Mouse (Mus musculus) midbrain, embryonic 16.5 days (tissue): ENCODE data around the gene Abcb10. TPM values are rescaled to one million over a fixed set of nuclear protein-coding genes. Genes with fewer than 3 reads are reported as not detected.

ENCODE experiments used
- ATAC-seq: fragments of 200-750 bp; cut with Nextera tagmentation; 2 replicates; pipeline ENCODE4 v1.8.0; 2017; ENCODE audit warnings: moderate TSS enrichment
- H3K27ac ChIP-seq: fragments of 300-500 bp; sonication (generic); 2 replicates; pipeline ENCODE4 v1.5.1; 2014; ENCODE audit warnings: mild to moderate bottlenecking, low read length, mixed read lengths
- H3K27me3 ChIP-seq: fragments of 300-500 bp; sonication (generic); 2 replicates; pipeline ENCODE4 v1.6.1; 2014; ENCODE audit warnings: low read depth, low read length, mixed read lengths; ENCODE audit not compliant: control insufficient read depth, insufficient read depth
- H3K36me3 ChIP-seq: fragments of 300-500 bp; sonication (generic); 2 replicates; pipeline ENCODE4 v1.6.1; 2014; ENCODE audit warnings: mild to moderate bottlenecking, low read length, moderate library complexity, mixed read lengths; ENCODE audit not compliant: control insufficient read depth, insufficient read depth
- H3K4me1 ChIP-seq: fragments of 300-500 bp; sonication (generic); 2 replicates; pipeline ENCODE4 v1.6.1; 2014; ENCODE audit warnings: mild to moderate bottlenecking, low read length, mixed read lengths; ENCODE audit not compliant: control insufficient read depth, insufficient read depth
- H3K4me2 ChIP-seq: fragments of 300-500 bp; sonication (generic); 2 replicates; pipeline ENCODE4 v1.6.1; 2014; ENCODE audit warnings: mild to moderate bottlenecking, low read length, mixed read lengths
- H3K4me3 ChIP-seq: fragments of 300-500 bp; sonication (generic); 2 replicates; pipeline ENCODE4 v1.5.1; 2014; ENCODE audit warnings: low read depth, mild to moderate bottlenecking, low read length, moderate library complexity, mixed read lengths
- H3K9ac ChIP-seq: fragments of 300-500 bp; sonication (generic); 2 replicates; pipeline ENCODE4 v1.6.1; 2014; ENCODE audit warnings: low read depth, low read length, mixed read lengths
- H3K9me3 ChIP-seq: fragments of 300-500 bp; sonication (generic); replicated peaks from 2 replicates; pipeline ENCODE4 v1.6.1; 2014; ENCODE audit warnings: mild to moderate bottlenecking, low read length, mixed read lengths; ENCODE audit not compliant: control insufficient read depth, poor library complexity, severe bottlenecking
- WGBS: fragments of 180-500 bp; shearing (Covaris S2); extraction: QIAGEN DNeasy Blood & Tissue Kit; methylation state at CpG from one replicate; pipeline ENCODE4 v1.1.7; 2014; 5-methylcytosine and 5-hydroxymethylcytosine counted together
- polyA plus RNA-seq: library from polyadenylated mRNA; unstranded; fragments of >200 nt; fragmentation: Nextera tagmentation; extraction: Ambion mirVana; gene quantifications from 2 replicates; pipeline ENCODE4 v1.2.1, GENCODE M21; 2015

Abcb10 gene
- polyA plus RNA-seq, 1 experiment from 2014 or later = 14.8 TPM

GRCm38 (mm10) chr8:124011989-124012586 lies 29.2 kb upstream of the Abcb10 start:
- no peak for ATAC-seq
- Histone ChIP-seq H3K4me2 (no peak overlapping the region), H3K4me3 (no peak overlapping the region), H3K36me3 (peaks cover 15% of the 10 kb centered on the region; the same call in 1 of the 2 replicates), H3K9ac (no peak overlapping the region), H3K4me1 (no peaks in the 10 kb centered on the region), H3K9me3 (no peaks in the 10 kb centered on the region), H3K27ac (no peak overlapping the region), H3K27me3 (no peaks in the 10 kb centered on the region)
- WGBS = 95% methylated on average over 3 of the region's 3 CpGs

GRCm38 (mm10) chr8:124011580-124011979 lies 28.7 kb upstream of the Abcb10 start:
- Histone ChIP-seq H3K9ac (no peak overlapping the region), H3K27me3 (no peaks in the 10 kb centered on the region), H3K4me2 (no peak overlapping the region), H3K36me3 (peaks cover 18% of the 10 kb centered on the region), H3K27ac (no peak overlapping the region), H3K4me3 (no peak overlapping the region), H3K4me1 (no peaks in the 10 kb centered on the region), H3K9me3 (no peaks in the 10 kb centered on the region)
- WGBS = 91% methylated on average over 3 of the region's 3 CpGs
- ATAC-seq = no peak

GRCm38 (mm10) chr8:124007829-124008228 lies 24.9 kb upstream of the Abcb10 start:
- peaks cover 34% of the 10 kb centered on the region for H3K36me3 ChIP-seq

GRCm38 (mm10) chr8:124002546-124003108 lies 19.7 kb upstream of the Abcb10 start:
- Histone ChIP-seq H3K27me3 (no peaks in the 10 kb centered on the region), H3K4me1 (no peaks in the 10 kb centered on the region), H3K9ac (no peak overlapping the region), H3K4me2 (no peak overlapping the region), H3K36me3 (peaks cover 27% of the 10 kb centered on the region), H3K9me3 (no peaks in the 10 kb centered on the region), H3K27ac (no peak overlapping the region), H3K4me3 (no peak overlapping the region)
- 92% methylated on average over 10 of the region's 10 CpGs for WGBS
- ATAC-seq = no peak

More at GRCm38 (mm10) chr8:124007829-124008228, 24.9 kb upstream of the Abcb10 start:
- H3K27ac ChIP-seq = no peak overlapping the region
- H3K4me1 ChIP-seq = no peaks in the 10 kb centered on the region
- no peaks in the 10 kb centered on the region for H3K27me3 ChIP-seq
- WGBS = 93% methylated on average over 6 of the region's 6 CpGs
- no peak overlapping the region for H3K4me2 ChIP-seq
- no peaks in the 10 kb centered on the region for H3K9me3 ChIP-seq
- no peak for ATAC-seq
- H3K4me3 ChIP-seq = no peak overlapping the region
- no peak overlapping the region for H3K9ac ChIP-seq

GRCm38 (mm10) chr8:123999568-123999967 lies 16.6 kb upstream of the Abcb10 start:
- no peak overlapping the region for H3K4me3 ChIP-seq
- no peaks in the 10 kb centered on the region for H3K9me3 ChIP-seq
- no peaks in the 10 kb centered on the region for H3K4me1 ChIP-seq
- 96% methylated on average over 2 of the region's 2 CpGs for WGBS
- H3K4me2 ChIP-seq = no peak overlapping the region
- no peak overlapping the region for H3K27ac ChIP-seq
- peaks cover 25% of the 10 kb centered on the region for H3K36me3 ChIP-seq
- no peak overlapping the region for H3K9ac ChIP-seq
- no peak for ATAC-seq
- H3K27me3 ChIP-seq = no peaks in the 10 kb centered on the region

- peaks cover 10% of the 10 kb centered on the region for H3K36me3 ChIP-seq
- H3K9ac ChIP-seq = no peak overlapping the region
- no peak for ATAC-seq
- no peak overlapping the region for H3K27ac ChIP-seq
- H3K4me1 ChIP-seq = no peaks in the 10 kb centered on the region
- H3K9me3 ChIP-seq = no peaks in the 10 kb centered on the region
- no peaks in the 10 kb centered on the region for H3K27me3 ChIP-seq
- WGBS = 94% methylated on average over 3 of the region's 3 CpGs
- no peak overlapping the region for H3K4me3 ChIP-seq
- no peak overlapping the region for H3K4me2 ChIP-seq
These were observed 11.1 kb upstream of the Abcb10 start for GRCm38 (mm10) chr8:123993997-123994396.

- Histone ChIP-seq H3K27me3 (no peaks in the 10 kb centered on the region), H3K4me3 (no peak overlapping the region), H3K27ac (no peak overlapping the region), H3K9me3 (no peaks in the 10 kb centered on the region), H3K4me1 (no peaks in the 10 kb centered on the region), H3K4me2 (no peak overlapping the region), H3K9ac (no peak overlapping the region), H3K36me3 (peaks cover 10% of the 10 kb centered on the region)
- 96% methylated on average over 5 of the region's 5 CpGs for WGBS
- no peak for ATAC-seq
These were observed 10.7 kb upstream of the Abcb10 start for GRCm38 (mm10) chr8:123993597-123993996.

GRCm38 (mm10) chr8:123992587-123992986 lies 9.7 kb upstream of the Abcb10 start:
- Histone ChIP-seq H3K9me3 (no peaks in the 10 kb centered on the region), H3K27ac (no peak overlapping the region), H3K4me1 (no peaks in the 10 kb centered on the region), H3K4me3 (no peak overlapping the region), H3K36me3 (peaks cover 10% of the 10 kb centered on the region), H3K4me2 (no peak overlapping the region), H3K27me3 (no peaks in the 10 kb centered on the region), H3K9ac (no peak overlapping the region)
- WGBS = 86% methylated on average over 8 of the region's 8 CpGs
- no peak for ATAC-seq

GRCm38 (mm10) chr8:123990277-123991049 lies 7.5 kb upstream of the Abcb10 start:
- Histone ChIP-seq H3K27ac (no peak overlapping the region), H3K27me3 (no peaks in the 10 kb centered on the region), H3K4me2 (no peak overlapping the region), H3K4me3 (no peak overlapping the region), H3K9me3 (no peaks in the 10 kb centered on the region), H3K9ac (no peak overlapping the region), H3K36me3 (0 out of 2 replicates have a peak, but pooled peaks cover 2% of the 10 kb centered on the region), H3K4me1 (no peaks in the 10 kb centered on the region)
- no peak for ATAC-seq
- WGBS = 89% methylated on average over 13 of the region's 13 CpGs
